Mouse (Mus musculus) embryonic facial prominence, embryonic 14.5 days (tissue): ENCODE measurements around the gene Arhgdia. TPM values are rescaled to one million over a fixed set of nuclear protein-coding genes. Genes with fewer than 3 reads are reported as not detected.
A peak's percentile ranks its signal among the peaks of the same experiment; 100 is the strongest.

ENCODE experiments used
- ATAC-seq: fragments of 200-750 bp; cut with Nextera tagmentation; 2 replicates; pipeline ENCODE4 v1.8.0; 2017; ENCODE audit warnings: low read depth, moderate number of reproducible peaks, moderate TSS enrichment
- DNase-seq: peaks from one replicate; pipeline ENCODE4 v3.0.0-alpha.2; 2015; ENCODE audit warnings: low spot score
- H3K27ac ChIP-seq: fragments of 300-500 bp; sonication (generic); replicated peaks from 2 replicates; pipeline ENCODE4 v1.5.1; 2014; ENCODE audit warnings: low read depth, mild to moderate bottlenecking, low read length, moderate library complexity
- H3K27me3 ChIP-seq: fragments of 300-500 bp; sonication (generic); replicated peaks from 2 replicates; pipeline ENCODE4 v1.6.1; 2014; ENCODE audit warnings: low read length; ENCODE audit not compliant: control insufficient read depth, insufficient read depth
- H3K36me3 ChIP-seq: fragments of 300-500 bp; sonication (generic); 2 replicates; pipeline ENCODE4 v1.6.1; 2014; ENCODE audit warnings: low read length, mixed read lengths; ENCODE audit not compliant: control insufficient read depth, insufficient read depth
- H3K4me1 ChIP-seq: fragments of 300-500 bp; sonication (generic); 2 replicates; pipeline ENCODE4 v1.6.1; 2014; ENCODE audit warnings: antibody characterized with exemption, low read length; ENCODE audit not compliant: control insufficient read depth, insufficient read depth
- H3K4me2 ChIP-seq: fragments of 300-500 bp; sonication (generic); 2 replicates; pipeline ENCODE4 v1.6.1; 2014; ENCODE audit warnings: low read depth, mild to moderate bottlenecking, low read length, moderate library complexity, mixed read lengths
- H3K4me3 ChIP-seq: fragments of 300-500 bp; sonication (generic); 2 replicates; pipeline ENCODE4 v1.5.1; 2014; ENCODE audit warnings: low read depth, mild to moderate bottlenecking, low read length
- H3K9ac ChIP-seq: fragments of 300-500 bp; sonication (generic); 2 replicates; pipeline ENCODE4 v1.6.1; 2014; ENCODE audit warnings: low read depth, mild to moderate bottlenecking, low read length, moderate library complexity, mixed read lengths
- H3K9me3 ChIP-seq: fragments of 300-500 bp; sonication (generic); 2 replicates; pipeline ENCODE4 v1.6.1; 2016; ENCODE audit warnings: low read length; ENCODE audit not compliant: control insufficient read depth
- WGBS: fragments of 180-500 bp; shearing (Covaris S2); extraction: QIAGEN DNeasy Blood & Tissue Kit; methylation state at CpG from one replicate; pipeline ENCODE4 v1.1.7; 2014; 5-methylcytosine and 5-hydroxymethylcytosine counted together
- polyA plus RNA-seq: library from polyadenylated mRNA; unstranded; fragments of >200 nt; fragmentation: Nextera tagmentation; extraction: Ambion mirVana; gene quantifications from 2 replicates; pipeline ENCODE4 v1.2.1, GENCODE M21; 2014

Gene Arhgdia
- polyA plus RNA-seq, 1 experiment from 2014 or later = 558 TPM

DNA sequence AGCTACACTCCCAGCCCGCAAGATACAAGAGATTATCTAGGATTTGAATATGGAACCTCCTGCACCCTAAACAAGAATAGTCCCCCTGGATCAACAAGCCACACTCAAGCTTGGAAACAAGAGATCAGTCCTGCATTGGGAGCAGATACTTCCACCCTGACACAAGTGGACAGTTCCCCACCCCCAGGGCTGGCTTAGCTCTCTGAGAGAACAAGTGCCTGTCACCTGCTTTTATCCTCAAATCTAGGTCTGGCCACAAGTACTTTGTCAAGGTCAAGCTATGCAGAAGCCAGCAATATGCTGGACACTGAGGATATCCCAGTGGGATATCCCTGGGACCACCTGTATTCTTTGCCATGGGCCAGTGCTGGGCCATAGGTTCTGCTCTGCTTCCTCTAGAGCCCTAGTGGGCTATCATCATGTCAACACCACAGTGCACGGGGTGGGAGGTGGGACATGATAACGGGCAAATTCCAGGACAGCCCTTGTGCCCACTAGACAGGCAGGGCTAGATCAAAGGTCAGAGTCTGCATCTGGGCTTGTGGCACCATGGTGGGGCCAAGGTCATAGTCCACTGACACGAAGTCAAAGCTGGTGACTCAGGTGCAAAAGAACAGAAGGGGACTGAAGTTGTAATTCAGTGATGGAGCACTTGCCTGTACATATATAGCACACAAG lies 35.3 kb upstream of the Arhgdia start:
- Histone ChIP-seq H3K4me3 (peak overlapping the region; percentile 88), H3K9me3 (no peaks in the 10 kb centered on the region), H3K4me2 (peak overlapping the region; percentile 85), H3K27me3 (no peaks in the 10 kb centered on the region), H3K9ac (peak overlapping the region; percentile 82), H3K27ac (no peak overlapping the region), H3K36me3 (peaks cover 63% of the 10 kb centered on the region), H3K4me1 (peaks cover 8% of the 10 kb centered on the region)
- WGBS = 40% methylated on average over 4 of the region's 4 CpGs
- ATAC-seq (no peak), DNase-seq (no peak)

DNA sequence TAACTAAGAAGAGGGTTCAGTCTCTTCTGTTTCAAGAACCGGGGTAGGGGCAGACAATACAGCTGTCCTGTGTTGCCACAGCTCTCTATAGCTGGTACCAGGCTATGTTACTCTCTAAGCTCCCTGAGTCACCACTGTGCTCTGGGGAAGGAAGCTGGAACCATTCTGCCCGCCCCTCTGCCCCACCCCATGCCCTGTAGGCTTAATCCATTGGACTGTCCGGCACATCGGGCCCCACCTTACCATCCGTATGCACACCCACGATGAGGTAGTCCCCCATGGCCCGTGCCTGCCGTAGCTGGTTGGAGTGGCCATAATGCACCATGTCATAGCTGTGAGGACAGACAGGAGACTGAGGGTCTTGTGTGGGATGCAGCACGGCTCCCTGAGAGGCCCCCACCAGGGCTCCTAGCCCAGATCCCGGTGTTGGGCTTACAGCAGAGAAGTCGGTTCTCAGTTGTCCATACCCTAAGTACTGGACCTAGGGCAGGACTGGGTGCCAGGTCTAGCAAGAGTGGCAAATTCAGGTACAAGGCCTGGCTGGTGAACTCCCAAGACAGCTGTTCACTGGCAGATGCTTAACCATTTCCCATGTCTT lies 34.3 kb upstream of the Arhgdia start:
- ATAC-seq (no peak), DNase-seq (no peak)
- H3K4me3 ChIP-seq = no peak overlapping the region
- peaks cover 66% of the 10 kb centered on the region for H3K36me3 ChIP-seq
- H3K9ac ChIP-seq = 0 out of 2 replicates have a peak overlapping the region, but pooled peaks have one; percentile 3
- no peak overlapping the region for H3K27ac ChIP-seq
- no peak overlapping the region for H3K4me2 ChIP-seq
- 89% methylated on average over 11 of the region's 11 CpGs for WGBS
- no peaks in the 10 kb centered on the region for H3K9me3 ChIP-seq
- H3K4me1 ChIP-seq = peaks cover 8% of the 10 kb centered on the region
- H3K27me3 ChIP-seq = no peaks in the 10 kb centered on the region

- no peaks in the 10 kb centered on the region for H3K27me3 ChIP-seq
- ATAC-seq (no peak), DNase-seq (no peak)
- 93% methylated on average over 6 of the region's 6 CpGs for WGBS
- H3K9me3 ChIP-seq = no peaks in the 10 kb centered on the region
- peaks cover 65% of the 10 kb centered on the region for H3K36me3 ChIP-seq
- no peak overlapping the region for H3K27ac ChIP-seq
- H3K9ac ChIP-seq = no peak overlapping the region
- H3K4me3 ChIP-seq = no peak overlapping the region
- H3K4me1 ChIP-seq = peaks cover 8% of the 10 kb centered on the region
- H3K4me2 ChIP-seq = no peak overlapping the region
Observed at GRCm38 (mm10) chr11:120615167-120615566, 33.7 kb upstream of the Arhgdia start.

- WGBS = 88% methylated on average over 8 of the region's 8 CpGs
- Histone ChIP-seq H3K4me2 (no peak overlapping the region), H3K36me3 (peaks cover 55% of the 10 kb centered on the region), H3K4me3 (no peak overlapping the region), H3K9me3 (no peaks in the 10 kb centered on the region), H3K9ac (no peak overlapping the region), H3K4me1 (peaks cover 8% of the 10 kb centered on the region), H3K27ac (no peak overlapping the region), H3K27me3 (peaks cover 4% of the 10 kb centered on the region; the same call in 1 of the 2 replicates)
- ATAC-seq = no peak
- no peak for DNase-seq
Observed at GRCm38 (mm10) chr11:120613976-120614375, 32.6 kb upstream of the Arhgdia start.

GRCm38 (mm10) chr11:120613481-120613972 lies 32.1 kb upstream of the Arhgdia start:
- no peak overlapping the region for H3K4me2 ChIP-seq
- H3K9me3 ChIP-seq = no peaks in the 10 kb centered on the region
- H3K27me3 ChIP-seq = peaks cover 8% of the 10 kb centered on the region; the same call in 1 of the 2 replicates
- WGBS = 88% methylated on average over 10 of the region's 10 CpGs
- DNase-seq (no peak), ATAC-seq (no peak)
- H3K27ac ChIP-seq = no peak overlapping the region
- H3K4me1 ChIP-seq = peaks cover 9% of the 10 kb centered on the region
- H3K9ac ChIP-seq = no peak overlapping the region
- no peak overlapping the region for H3K4me3 ChIP-seq
- H3K36me3 ChIP-seq = peaks cover 50% of the 10 kb centered on the region

DNA sequence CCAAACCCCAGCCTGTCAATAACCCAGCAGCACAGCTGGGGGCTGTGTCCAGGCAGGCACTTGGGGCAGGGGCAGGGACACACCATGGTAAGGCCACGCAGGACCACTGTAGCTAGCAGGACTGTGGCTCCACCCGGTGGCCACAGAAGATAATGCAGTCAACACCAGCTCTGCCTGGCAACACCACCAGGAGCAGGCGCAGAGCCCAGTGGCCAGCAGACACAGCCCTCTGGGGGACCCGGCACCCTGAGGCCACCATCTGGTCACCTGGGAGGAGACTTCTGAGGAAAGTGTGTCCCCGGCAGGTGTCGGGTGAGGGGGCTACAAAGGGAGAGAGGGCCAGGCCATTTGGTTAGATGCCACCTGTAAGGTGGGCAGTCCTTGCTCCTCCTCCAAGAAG lies 31.3 kb upstream of the Arhgdia start:
- H3K9ac ChIP-seq = no peak overlapping the region
- peaks cover 12% of the 10 kb centered on the region for H3K4me1 ChIP-seq
- no peak for DNase-seq
- H3K9me3 ChIP-seq = no peaks in the 10 kb centered on the region
- H3K4me2 ChIP-seq = no peak overlapping the region
- no peak overlapping the region for H3K27ac ChIP-seq
- H3K36me3 ChIP-seq = peaks cover 44% of the 10 kb centered on the region
- 65% methylated on average over 4 of the region's 6 CpGs for WGBS
- no peak overlapping the region for H3K4me3 ChIP-seq
- ATAC-seq = no peak
- peaks cover 9% of the 10 kb centered on the region; the same call in 1 of the 2 replicates for H3K27me3 ChIP-seq

DNA sequence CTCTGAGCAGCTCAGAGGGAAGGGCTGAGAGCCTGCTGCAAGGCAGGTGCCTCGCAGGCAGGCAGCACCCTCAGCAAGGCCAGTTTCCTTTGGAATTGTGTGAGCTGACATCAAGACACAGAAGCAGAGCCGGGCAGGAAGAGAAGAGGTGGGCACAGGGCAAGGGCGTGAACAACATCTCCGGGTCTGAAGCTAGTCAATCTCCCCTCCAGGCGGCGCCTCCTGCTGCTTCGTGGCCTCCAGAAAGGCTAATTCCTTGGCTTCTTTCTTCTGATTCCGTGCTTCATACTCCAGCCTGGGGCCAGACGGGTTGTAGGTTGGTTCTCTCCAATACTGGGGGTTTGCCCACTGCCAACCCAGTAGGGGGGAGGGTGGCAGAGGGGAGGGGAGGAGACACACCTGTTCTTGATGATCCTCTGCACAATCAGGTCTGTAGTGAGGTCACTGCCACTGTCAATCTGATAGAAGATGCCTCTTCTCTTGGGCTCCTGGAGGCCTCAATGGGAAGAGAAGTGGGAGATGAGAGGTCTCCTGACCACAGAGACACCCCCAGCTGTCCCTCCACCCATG lies 29.1 kb upstream of the Arhgdia start:
- Histone ChIP-seq H3K36me3 (peaks cover 56% of the 10 kb centered on the region), H3K9ac (no peak overlapping the region), H3K27ac (no peak overlapping the region), H3K9me3 (no peaks in the 10 kb centered on the region), H3K27me3 (peaks cover 9% of the 10 kb centered on the region; the same call in 1 of the 2 replicates), H3K4me1 (peaks cover 4% of the 10 kb centered on the region; the same call in 1 of the 2 replicates), H3K4me3 (no peak overlapping the region), H3K4me2 (no peak overlapping the region)
- DNase-seq (no peak), ATAC-seq (no peak)
- 72% methylated on average over 9 of the region's 9 CpGs for WGBS

DNA sequence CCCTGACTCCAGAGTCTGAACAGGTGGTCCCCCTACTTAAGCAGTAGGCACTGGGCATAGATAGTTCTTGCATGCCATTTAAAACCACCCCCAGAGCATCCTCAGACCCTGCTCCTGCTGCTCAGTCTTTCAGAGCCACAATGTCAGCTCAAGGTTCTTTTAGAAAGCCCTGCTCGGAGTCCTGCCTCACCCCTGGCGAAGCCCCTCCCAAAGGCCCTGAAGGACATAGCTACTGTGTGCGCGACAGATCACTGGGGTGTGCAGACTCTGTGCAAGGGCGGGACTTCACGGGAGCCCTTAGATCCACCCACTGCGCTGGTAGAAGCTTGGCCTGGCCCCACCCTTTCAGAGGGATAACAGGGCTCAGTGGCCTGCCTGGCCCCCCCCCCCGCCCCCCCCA lies 27.8 kb upstream of the Arhgdia start:
- no peak for ATAC-seq
- Histone ChIP-seq H3K4me2 (no peak overlapping the region), H3K36me3 (peaks cover 65% of the 10 kb centered on the region), H3K4me1 (peaks cover 4% of the 10 kb centered on the region; the same call in 1 of the 2 replicates), H3K4me3 (no peak overlapping the region), H3K9ac (no peak overlapping the region; the same call in 1 of the 2 replicates), H3K27me3 (peaks cover 9% of the 10 kb centered on the region; the same call in 1 of the 2 replicates), H3K9me3 (no peaks in the 10 kb centered on the region), H3K27ac (no peak overlapping the region)
- WGBS = 41% methylated on average over 8 of the region's 8 CpGs
- DNase-seq = no peak
